Mouse (Mus musculus): Measurements from ENCODE around the gene Ifit1bl1.
"Not testable (repeated sequence)": the region's sequence is repeated elsewhere in the genome, so short reads cannot be mapped to it uniquely, and the experiment has no call there.

- not testable (repeated sequence) for TF ChIP-seq CTCF (IDR thresholded peaks at IDR 0.05; ENCODE audit: borderline replicate concordance, extremely low read depth, insufficient read depth, insufficient read length); POLR2A (IDR thresholded peaks at IDR 0.05; ENCODE audit: borderline replicate concordance, extremely low read depth, insufficient read depth, insufficient read length, poor library complexity, severe bottlenecking)
Observed at GRCm38 (mm10) chr19:34583126-34583766, 18.5 kb downstream of the Ifit1bl1 start, which contains the start of gene Ifit3.

Data from brain, embryonic 14.5 days (tissue).